Mouse (Mus musculus) right cerebral cortex, postnatal 14 days (tissue): ENCODE results near the gene Gm11060.

Experiments
- DNase-seq: peaks from one replicate; pipeline ENCODE4 v3.0.0; 2022

Gm11060 gene

GRCm38 (mm10) chr2:105122216-105122615 is 30.4 kb downstream of the Gm11060 start:
- no peak for DNase-seq

GRCm38 (mm10) chr2:105122886-105123285 is 31.1 kb downstream of the Gm11060 start:
- no peak for DNase-seq

- no peak for DNase-seq
Measured at GRCm38 (mm10) chr2:105123431-105123830, 31.6 kb downstream of the Gm11060 start.

- no peak for DNase-seq
Measured at GRCm38 (mm10) chr2:105123881-105124280, 32.1 kb downstream of the Gm11060 start.

DNA sequence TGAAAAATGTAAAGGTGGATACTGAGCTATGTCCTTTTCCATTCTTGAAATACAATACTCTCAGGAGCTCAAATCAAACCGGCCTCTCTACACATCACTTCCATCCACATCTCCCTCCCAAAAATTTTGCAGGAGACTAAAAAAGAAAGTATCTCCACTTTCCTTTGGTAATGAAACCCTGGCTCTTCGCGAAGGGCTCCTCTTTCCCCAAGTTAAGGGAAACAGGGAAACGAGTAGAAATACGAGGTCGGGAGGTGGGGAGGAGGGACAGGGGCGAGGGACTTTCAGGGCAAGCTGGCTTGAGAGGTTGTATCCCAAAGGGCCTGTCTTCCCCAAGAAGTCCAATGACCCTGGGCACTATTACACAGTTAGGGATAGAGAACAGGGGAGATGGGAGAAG is 32.6 kb downstream of the Gm11060 start:
- DNase-seq = no peak

DNA sequence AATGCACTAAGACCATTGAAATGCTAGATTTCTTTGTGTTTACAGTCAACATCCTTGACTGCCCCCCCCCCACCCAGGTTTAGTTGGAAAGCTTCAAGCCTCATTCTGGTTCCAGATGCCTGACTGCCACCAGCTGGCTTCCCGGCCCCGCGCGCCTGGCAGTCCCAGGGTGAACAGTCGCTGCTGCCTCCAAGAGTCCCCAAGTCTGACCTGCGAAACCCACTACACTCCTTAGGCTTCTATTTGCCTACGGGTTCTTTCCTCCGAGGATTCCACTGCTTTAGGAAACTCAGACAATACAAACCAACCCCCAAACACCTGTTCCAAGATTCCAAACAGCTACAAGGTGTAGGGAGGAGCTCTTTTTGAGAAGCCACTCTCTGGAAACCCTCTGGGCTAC is 33.4 kb downstream of the Gm11060 start:
- no peak for DNase-seq

GRCm38 (mm10) chr2:105125641-105126040 is 33.8 kb downstream of the Gm11060 start:
- no peak for DNase-seq

- DNase-seq = no peak
Measured at GRCm38 (mm10) chr2:105126279-105126678, 34.5 kb downstream of the Gm11060 start, which contains the start of gene Wt1. Gene Wt1 (plus strand): TSS chr2:105126529.

GRCm38 (mm10) chr2:105126691-105127530 is 35.1 kb downstream of the Gm11060 start:
- no peak for DNase-seq

- no peak for DNase-seq
Measured at GRCm38 (mm10) chr2:105127531-105128480, 36.0 kb downstream of the Gm11060 start.

GRCm38 (mm10) chr2:105128564-105128963 is 36.7 kb downstream of the Gm11060 start:
- DNase-seq = no peak

- no peak for DNase-seq
Measured at GRCm38 (mm10) chr2:105130351-105131060, 38.7 kb downstream of the Gm11060 start.

GRCm38 (mm10) chr2:105131061-105131810 is 39.4 kb downstream of the Gm11060 start:
- DNase-seq = no peak

DNA sequence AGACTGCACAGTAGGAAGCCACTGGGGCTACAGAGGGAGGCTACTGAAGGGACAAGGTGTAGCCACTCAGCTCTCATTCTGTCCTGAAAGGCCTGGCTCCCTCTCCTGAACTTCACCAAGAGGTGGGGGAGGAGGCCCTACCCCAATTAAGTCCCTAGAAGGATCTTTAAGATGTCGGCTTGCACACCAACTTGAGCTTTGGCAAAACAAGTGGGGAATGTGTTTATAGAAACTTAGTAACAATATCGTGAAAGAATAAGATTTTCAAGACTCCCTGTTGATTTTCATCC is 39.9 kb downstream of the Gm11060 start:
- no peak for DNase-seq

DNA sequence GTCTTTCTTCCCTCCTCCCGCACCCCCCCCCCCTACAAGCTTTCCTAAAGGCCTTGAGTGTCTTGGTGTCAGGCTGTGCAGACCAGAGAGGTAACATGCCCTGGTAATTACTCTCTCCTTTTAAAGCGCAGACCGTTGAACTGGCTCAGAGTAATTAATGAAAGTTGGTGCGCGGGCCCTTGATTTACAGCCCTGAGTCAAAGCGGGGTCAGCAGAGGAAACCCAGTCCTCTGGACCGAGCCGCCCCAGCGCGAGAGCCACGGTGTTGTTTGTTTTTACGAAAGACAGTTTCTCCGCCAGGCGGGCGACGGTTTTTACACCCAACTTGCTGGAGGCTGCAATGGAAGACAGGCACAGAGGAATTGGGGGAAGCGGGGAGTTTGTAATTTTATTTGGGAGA is 40.5 kb downstream of the Gm11060 start:
- no peak for DNase-seq

GRCm38 (mm10) chr2:105132933-105133795 is 41.3 kb downstream of the Gm11060 start:
- DNase-seq = no peak

DNA sequence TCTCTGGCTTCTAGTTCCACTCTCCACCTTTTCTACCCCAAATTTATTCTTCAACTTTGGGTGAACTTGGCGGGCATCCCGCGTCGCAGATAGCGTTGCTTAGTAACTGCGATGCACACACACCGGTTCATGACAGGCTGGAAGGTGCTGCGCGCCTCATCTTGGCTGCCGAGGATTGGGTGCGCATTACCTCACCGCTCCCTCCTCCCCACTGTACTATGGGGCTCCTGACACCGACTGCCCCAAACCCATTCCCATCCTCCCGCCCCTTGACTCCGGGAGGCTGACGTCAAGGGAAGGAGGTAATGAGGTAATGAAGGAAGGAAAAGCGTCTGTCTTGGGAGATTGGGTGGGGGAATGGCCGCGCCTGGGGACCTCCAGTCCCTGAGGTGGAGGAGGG is 42.5 kb downstream of the Gm11060 start:
- no peak for DNase-seq

DNA sequence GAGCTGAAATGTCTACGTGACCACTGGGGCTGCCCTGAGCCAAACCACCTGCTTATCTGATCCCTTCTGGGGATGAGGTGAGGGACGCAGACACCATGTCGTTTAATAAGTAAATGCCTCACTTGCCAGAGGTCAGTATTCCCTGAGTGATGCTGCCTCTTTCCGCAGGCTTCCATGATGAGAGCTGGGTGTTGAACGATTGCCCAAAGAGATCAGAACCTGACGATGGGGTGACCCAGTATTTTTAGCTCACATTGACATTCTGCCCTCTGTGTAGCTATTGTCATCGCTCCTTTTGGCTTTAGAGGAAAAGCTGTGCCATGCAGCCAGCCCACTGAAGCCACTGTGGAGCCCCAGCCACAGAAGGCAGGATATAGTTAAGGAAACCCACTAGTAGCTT is 47.7 kb downstream of the Gm11060 start:
- no peak for DNase-seq

DNA sequence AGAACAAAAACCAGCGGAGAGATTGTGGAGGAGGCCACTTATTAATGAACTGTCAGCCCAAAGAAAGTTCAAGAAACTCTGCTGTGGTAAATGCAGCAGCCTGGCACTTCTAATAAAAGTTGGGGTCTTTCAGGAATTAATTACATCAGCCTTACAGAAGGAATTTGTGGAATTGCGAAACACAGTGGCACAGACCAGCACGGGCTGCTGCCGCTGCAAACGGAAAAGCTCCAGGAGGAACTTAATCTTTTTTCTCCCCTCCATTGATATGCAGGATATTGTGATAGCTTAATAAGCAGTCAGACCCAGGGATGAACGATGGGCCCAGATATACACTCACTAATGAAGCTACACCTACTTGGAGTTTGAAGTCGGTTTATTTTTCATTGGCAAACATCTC is 49.6 kb downstream of the Gm11060 start:
- no peak for DNase-seq
